Mouse (Mus musculus): ENCODE results near the gene Pi16. TPM values are rescaled to one million over a fixed set of nuclear protein-coding genes. Genes with fewer than 3 reads are reported as not detected.
A peak's percentile ranks its signal among the peaks of the same experiment; 100 is the strongest.

The Pi16 gene
- polyA plus RNA-seq, 1 experiment from 2014 or later = 0.37 TPM

GRCm38 (mm10) chr17:29292996-29293395, 24.5 kb upstream of the Pi16 start:
- no peak overlapping the region for H3K4me3 ChIP-seq
- H3K27ac ChIP-seq = no peak overlapping the region
- H3K27me3 ChIP-seq (replicated peaks) = no peaks in the 10 kb centered on the region
- no peaks in the 10 kb centered on the region for H3K9me3 ChIP-seq (replicated peaks)
- H3K9ac ChIP-seq = no peak overlapping the region
- 52% methylated on average over 3 of the region's 3 CpGs for WGBS (ENCODE audit: insufficient replicate concordance)
- no peak for ATAC-seq
- H3K36me3 ChIP-seq = peaks cover 60% of the 10 kb centered on the region
- peaks cover 8% of the 10 kb centered on the region; the same call in 1 of the 2 replicates for H3K4me1 ChIP-seq
- H3K4me2 ChIP-seq = no peak overlapping the region

GRCm38 (mm10) chr17:29293807-29294605, 23.5 kb upstream of the Pi16 start:
- Histone ChIP-seq H3K9ac (no peak overlapping the region), H3K4me2 (no peak overlapping the region), H3K27ac (no peak overlapping the region), H3K27me3 (replicated peaks) (no peaks in the 10 kb centered on the region), H3K4me1 (peaks cover 8% of the 10 kb centered on the region; the same call in 1 of the 2 replicates), H3K4me3 (no peak overlapping the region), H3K36me3 (peaks cover 66% of the 10 kb centered on the region), H3K9me3 (replicated peaks) (no peaks in the 10 kb centered on the region)
- no peak for ATAC-seq
- WGBS (ENCODE audit: insufficient replicate concordance) = 78% methylated on average over 9 of the region's 9 CpGs

GRCm38 (mm10) chr17:29295835-29296234, 21.6 kb upstream of the Pi16 start:
- Histone ChIP-seq H3K9me3 (replicated peaks) (no peaks in the 10 kb centered on the region), H3K9ac (no peak overlapping the region), H3K36me3 (peaks cover 78% of the 10 kb centered on the region), H3K4me3 (no peak overlapping the region), H3K27ac (peak overlapping the region; percentile 37; the same call in 1 of the 2 replicates), H3K4me1 (peaks cover 8% of the 10 kb centered on the region; the same call in 1 of the 2 replicates), H3K27me3 (replicated peaks) (no peaks in the 10 kb centered on the region), H3K4me2 (no peak overlapping the region)
- WGBS (ENCODE audit: insufficient replicate concordance) = 72% methylated on average over 5 of the region's 5 CpGs
- ATAC-seq = peak; percentile 38; the same call in 1 of the 2 replicates

- Histone ChIP-seq H3K27ac (no peak overlapping the region), H3K9ac (no peak overlapping the region), H3K4me2 (no peak overlapping the region), H3K36me3 (peaks cover 87% of the 10 kb centered on the region), H3K4me3 (no peak overlapping the region), H3K9me3 (replicated peaks) (no peaks in the 10 kb centered on the region), H3K27me3 (replicated peaks) (no peaks in the 10 kb centered on the region), H3K4me1 (peaks cover 8% of the 10 kb centered on the region; the same call in 1 of the 2 replicates)
- WGBS (ENCODE audit: insufficient replicate concordance) = 78% methylated on average over 10 of the region's 10 CpGs
- ATAC-seq = no peak
Measured at GRCm38 (mm10) chr17:29297321-29297720, 20.2 kb upstream of the Pi16 start.

GRCm38 (mm10) chr17:29297813-29298212, 19.7 kb upstream of the Pi16 start:
- no peak for ATAC-seq
- H3K36me3 ChIP-seq = peaks cover 85% of the 10 kb centered on the region

GRCm38 (mm10) chr17:29299282-29299681, 18.2 kb upstream of the Pi16 start:
- ATAC-seq = no peak
- H3K4me2 ChIP-seq = no peak overlapping the region
- H3K9me3 ChIP-seq (replicated peaks) = no peaks in the 10 kb centered on the region
- WGBS (ENCODE audit: insufficient replicate concordance) = 85% methylated on average over 4 of the region's 4 CpGs
- H3K9ac ChIP-seq = no peak overlapping the region
- H3K27me3 ChIP-seq (replicated peaks) = no peaks in the 10 kb centered on the region; the same call in 1 of the 2 replicates
- H3K36me3 ChIP-seq = peaks cover 79% of the 10 kb centered on the region
- peaks cover 18% of the 10 kb centered on the region for H3K4me1 ChIP-seq
- H3K4me3 ChIP-seq = no peak overlapping the region
- H3K27ac ChIP-seq = no peak overlapping the region

More at GRCm38 (mm10) chr17:29297813-29298212, 19.7 kb upstream of the Pi16 start:
- 71% methylated on average over 6 of the region's 6 CpGs for WGBS (ENCODE audit: insufficient replicate concordance)
- Histone ChIP-seq H3K9me3 (replicated peaks) (no peaks in the 10 kb centered on the region), H3K4me3 (no peak overlapping the region), H3K9ac (no peak overlapping the region), H3K4me1 (peaks cover 8% of the 10 kb centered on the region; the same call in 1 of the 2 replicates), H3K4me2 (no peak overlapping the region), H3K27ac (no peak overlapping the region), H3K27me3 (replicated peaks) (no peaks in the 10 kb centered on the region)

GRCm38 (mm10) chr17:29300926-29301325, 16.6 kb upstream of the Pi16 start:
- no peak overlapping the region for H3K9ac ChIP-seq
- H3K27me3 ChIP-seq (replicated peaks) = peaks cover 12% of the 10 kb centered on the region
- no peak overlapping the region for H3K4me3 ChIP-seq
- H3K27ac ChIP-seq = no peak overlapping the region
- WGBS (ENCODE audit: insufficient replicate concordance) = 88% methylated on average over 7 of the region's 7 CpGs
- H3K4me2 ChIP-seq = no peak overlapping the region
- H3K36me3 ChIP-seq = peaks cover 63% of the 10 kb centered on the region
- peaks cover 31% of the 10 kb centered on the region for H3K4me1 ChIP-seq
- no peak for ATAC-seq
- no peaks in the 10 kb centered on the region for H3K9me3 ChIP-seq (replicated peaks)

- Histone ChIP-seq H3K9me3 (replicated peaks) (no peaks in the 10 kb centered on the region), H3K27ac (no peak overlapping the region), H3K4me3 (no peak overlapping the region), H3K27me3 (replicated peaks) (peaks cover 17% of the 10 kb centered on the region), H3K36me3 (peaks cover 61% of the 10 kb centered on the region), H3K4me2 (no peak overlapping the region), H3K9ac (no peak overlapping the region), H3K4me1 (peaks cover 33% of the 10 kb centered on the region)
- ATAC-seq = no peak
- 88% methylated on average over 6 of the region's 6 CpGs for WGBS (ENCODE audit: insufficient replicate concordance)
Measured at GRCm38 (mm10) chr17:29301421-29301820, 16.1 kb upstream of the Pi16 start.

GRCm38 (mm10) chr17:29302149-29302548, 15.3 kb upstream of the Pi16 start:
- no peak for ATAC-seq
- 63% methylated on average over 5 of the region's 5 CpGs for WGBS (ENCODE audit: insufficient replicate concordance)
- peaks cover 55% of the 10 kb centered on the region for H3K36me3 ChIP-seq
- no peak overlapping the region for H3K27ac ChIP-seq
- H3K4me3 ChIP-seq = no peak overlapping the region
- no peaks in the 10 kb centered on the region for H3K9me3 ChIP-seq (replicated peaks)
- no peak overlapping the region for H3K4me2 ChIP-seq
- H3K4me1 ChIP-seq = peaks cover 33% of the 10 kb centered on the region
- H3K9ac ChIP-seq = no peak overlapping the region
- peaks cover 17% of the 10 kb centered on the region for H3K27me3 ChIP-seq (replicated peaks)

- H3K9me3 ChIP-seq (replicated peaks) = no peaks in the 10 kb centered on the region
- peaks cover 20% of the 10 kb centered on the region for H3K27me3 ChIP-seq (replicated peaks)
- ATAC-seq = no peak
- 45% methylated on average over 3 of the region's 3 CpGs for WGBS (ENCODE audit: insufficient replicate concordance)
- H3K9ac ChIP-seq = no peak overlapping the region
- H3K4me1 ChIP-seq = peaks cover 29% of the 10 kb centered on the region
- peaks cover 46% of the 10 kb centered on the region for H3K36me3 ChIP-seq
- no peak overlapping the region for H3K4me2 ChIP-seq
- no peak overlapping the region for H3K4me3 ChIP-seq
- no peak overlapping the region for H3K27ac ChIP-seq
Measured at GRCm38 (mm10) chr17:29303087-29303486, 14.4 kb upstream of the Pi16 start.

GRCm38 (mm10) chr17:29303856-29304255, 13.6 kb upstream of the Pi16 start:
- ATAC-seq = no peak
- no peak overlapping the region for H3K9ac ChIP-seq
- peaks cover 29% of the 10 kb centered on the region for H3K4me1 ChIP-seq
- H3K36me3 ChIP-seq = peaks cover 40% of the 10 kb centered on the region
- no peaks in the 10 kb centered on the region for H3K9me3 ChIP-seq (replicated peaks)
- WGBS (ENCODE audit: insufficient replicate concordance) = 51% methylated on average over 3 of the region's 3 CpGs
- no peak overlapping the region for H3K27ac ChIP-seq
- 0 out of 2 replicates have a peak overlapping the region, but pooled peaks have one; percentile 3 for H3K4me2 ChIP-seq
- H3K27me3 ChIP-seq (replicated peaks) = peaks cover 20% of the 10 kb centered on the region
- H3K4me3 ChIP-seq = no peak overlapping the region

GRCm38 (mm10) chr17:29304376-29305057, 13.0 kb upstream of the Pi16 start:
- H3K4me3 ChIP-seq = no peak overlapping the region
- peaks cover 33% of the 10 kb centered on the region for H3K36me3 ChIP-seq
- no peaks in the 10 kb centered on the region for H3K9me3 ChIP-seq (replicated peaks)
- peaks cover 20% of the 10 kb centered on the region for H3K27me3 ChIP-seq (replicated peaks)
- no peak overlapping the region for H3K9ac ChIP-seq
- 0 out of 2 replicates have a peak overlapping the region, but pooled peaks have one; percentile 3 for H3K4me2 ChIP-seq
- no peak for ATAC-seq
- H3K4me1 ChIP-seq = peaks cover 29% of the 10 kb centered on the region
- H3K27ac ChIP-seq = no peak overlapping the region
- 25% methylated on average over 13 of the region's 13 CpGs for WGBS (ENCODE audit: insufficient replicate concordance)

Measured in liver, embryonic 12.5 days (tissue).